ENCODE assay signal across 8 mouse cellular contexts in genomic region chr2:30807648-30808295, GRCm38 (mm10). TPM values are rescaled to one million over a fixed set of nuclear protein-coding genes. Genes with fewer than 3 reads are reported as not detected.
DNase-seq lines count a peak whose midpoint lies in the region; ATAC-seq lines count a peak whose summit lies in the region.

Gene Ntmt1, plus strand, starts transcription at chr2:30807826.

- H3K4me2 ChIP-seq in hindbrain, embryonic 14.5 days (replicated peaks) = peak within 1 kb of the TSS; percentile 93

- ATAC-seq in hindbrain, embryonic 14.5 days (ENCODE audit: low FRiP score) = peak; percentile 97

- no peaks in the 10 kb centered on the region for H3K9me3 ChIP-seq in hindbrain, embryonic 14.5 days (ENCODE audit: control insufficient read depth, low read length)

- DNase-seq in R1 (ENCODE audit: low read depth, low spot score) = peak; percentile 100
- DNase-seq in cerebellum, postnatal 25 days = peak; percentile 94 to 97
- peak; percentile 89 to 97 for DNase-seq in frontal cortex, postnatal 25 days (ENCODE audit: low spot score in 2 of 2)
- peak; percentile 94 for DNase-seq in hindbrain, embryonic 14.5 days (ENCODE audit: low spot score)
- DNase-seq in layer of hippocampus, postnatal 36 days = peak; percentile 99
- DNase-seq in lung, postnatal 36 days = peak; percentile 100
- DNase-seq in retina, postnatal 1 day = peak; percentile 100
- DNase-seq in urinary bladder, adult 18-20 months (ENCODE audit: low spot score in 2 of 2) = peak; percentile 98 to 100

- peak within 1 kb of the TSS; percentile 87 for H3K9ac ChIP-seq in hindbrain, embryonic 14.5 days

- peaks cover 3% of the 10 kb centered on the region; the same call in 1 of the 2 replicates for H3K27me3 ChIP-seq in hindbrain, embryonic 14.5 days (ENCODE audit: control insufficient read depth, insufficient read depth, low read length)

- H3K27ac ChIP-seq in hindbrain, embryonic 14.5 days = peak within 1 kb of the TSS; percentile 79

- under 1% methylated on average over 41 of the region's 44 CpGs for WGBS in hindbrain, embryonic 14.5 days

- H3K4me1 ChIP-seq in hindbrain, embryonic 14.5 days (replicated peaks; ENCODE audit: control insufficient read depth, insufficient read depth, low read length) = peaks cover 14% of the 10 kb centered on the region

- peak within 1 kb of the TSS; percentile 68 for H3K4me3 ChIP-seq in hindbrain, embryonic 14.5 days (replicated peaks; ENCODE audit: low read length)

- H3K36me3 ChIP-seq in hindbrain, embryonic 14.5 days (replicated peaks; ENCODE audit: control insufficient read depth, insufficient read depth) = peaks cover 5% of the 10 kb centered on the region; the same call in 1 of the 2 replicates

RNA-seq across cellular contexts. Expression of gene Ntmt1, which starts in this region (rescaled TPM):
- polyA plus RNA-seq in hindbrain, embryonic 14.5 days (2014; fragmentation: Nextera tagmentation; extraction: Ambion mirVana) = 102 and 103 TPM in 2 replicates
- 10 to 100 TPM; 31.3 to 37.4 TPM for total RNA-seq in layer of hippocampus, postnatal 36 days (2021)

Comparison
In these comparisons a context has a peak if more than half of its experiments do, and no peak if none do; other contexts are left out.
1. Peak in every context shown above with its lines: DNase-seq, ATAC-seq, H3K4me3 ChIP-seq and H3K27ac ChIP-seq.